Mouse (Mus musculus) ES-Bruce4 (cell line): ENCODE results near the gene C1s2.

ENCODE experiments used
- CTCF ChIP-seq: IDR thresholded peaks from one replicate; pipeline ENCODE4 v1.8.1; 2011; ENCODE audit warnings: low read depth, low read length
- EP300 ChIP-seq: IDR thresholded peaks from 2 replicates; pipeline ENCODE4 v1.6.1; 2011; ENCODE audit warnings: low read depth, low read length; ENCODE audit not compliant: insufficient read depth
- POLR2A ChIP-seq: IDR thresholded peaks from one replicate; pipeline ENCODE4 v1.8.1; 2011; ENCODE audit warnings: low read length; ENCODE audit not compliant: insufficient read depth

GRCm38 (mm10) chr6:124683591-124684417, 47.9 kb upstream of the C1s2 start:
- no peak for TF ChIP-seq CTCF
- no peak for TF ChIP-seq EP300
- no peak for TF ChIP-seq POLR2A
